Mouse (Mus musculus) forebrain, embryonic 10.5 days (tissue): ENCODE results near the gene Atraid. TPM values are rescaled to one million over a fixed set of nuclear protein-coding genes. Genes with fewer than 3 reads are reported as not detected.

ENCODE experiments used
- DNase-seq: peaks from one replicate; pipeline ENCODE4 v3.0.0-alpha.2; 2017; ENCODE audit warnings: low spot score; ENCODE audit errors: extremely low spot score
- H3K27ac ChIP-seq: fragments of 300-500 bp; sonication (generic); 2 replicates; pipeline ENCODE4 v1.5.1; 2016; ENCODE audit warnings: mild to moderate bottlenecking
- H3K27me3 ChIP-seq: fragments of 300-500 bp; sonication (generic); 2 replicates; pipeline ENCODE4 v1.6.1; 2016; ENCODE audit warnings: mild to moderate bottlenecking; ENCODE audit not compliant: poor library complexity, severe bottlenecking
- H3K36me3 ChIP-seq: fragments of 300-500 bp; sonication (generic); replicated peaks from 2 replicates; pipeline ENCODE4 v1.6.1; 2016; ENCODE audit warnings: mild to moderate bottlenecking, moderate library complexity
- H3K4me1 ChIP-seq: fragments of 300-500 bp; sonication (generic); 2 replicates; pipeline ENCODE4 v1.6.1; 2016
- H3K4me3 ChIP-seq: fragments of 300-500 bp; sonication (generic); 2 replicates; pipeline ENCODE4 v1.5.1; 2016; ENCODE audit warnings: mild to moderate bottlenecking, moderate library complexity
- H3K9me3 ChIP-seq: fragments of 300-500 bp; sonication (generic); 2 replicates; pipeline ENCODE4 v1.6.1; 2016; ENCODE audit warnings: mild to moderate bottlenecking, moderate library complexity
- WGBS: fragments of 180-500 bp; shearing (Covaris S2); methylation state at CpG from one replicate; pipeline ENCODE4 v1.1.7; 2016; 5-methylcytosine and 5-hydroxymethylcytosine counted together
- polyA plus RNA-seq: library from polyadenylated mRNA; unstranded; fragments of >200 nt; fragmentation: Nextera tagmentation; extraction: Ambion mirVana; gene quantifications from 2 replicates; pipeline ENCODE4 v1.2.1, GENCODE M21; 2016

The Atraid gene
- polyA plus RNA-seq, 1 experiment from 2014 or later = 71.5 TPM

- Histone ChIP-seq H3K4me1 (peaks cover 44% of the 10 kb centered on the region), H3K9me3 (no peaks in the 10 kb centered on the region), H3K27me3 (peaks cover 100% of the 10 kb centered on the region), H3K36me3 (no peaks in the 10 kb centered on the region), H3K4me3 (peak overlapping the region; percentile 52), H3K27ac (0 out of 2 replicates have a peak overlapping the region, but pooled peaks have one; percentile 11)
- no peak for DNase-seq
- 2% methylated on average over 45 of the region's 53 CpGs for WGBS
Observed at GRCm38 (mm10) chr5:31092231-31092975, 44.3 kb downstream of the Atraid start.

DNA sequence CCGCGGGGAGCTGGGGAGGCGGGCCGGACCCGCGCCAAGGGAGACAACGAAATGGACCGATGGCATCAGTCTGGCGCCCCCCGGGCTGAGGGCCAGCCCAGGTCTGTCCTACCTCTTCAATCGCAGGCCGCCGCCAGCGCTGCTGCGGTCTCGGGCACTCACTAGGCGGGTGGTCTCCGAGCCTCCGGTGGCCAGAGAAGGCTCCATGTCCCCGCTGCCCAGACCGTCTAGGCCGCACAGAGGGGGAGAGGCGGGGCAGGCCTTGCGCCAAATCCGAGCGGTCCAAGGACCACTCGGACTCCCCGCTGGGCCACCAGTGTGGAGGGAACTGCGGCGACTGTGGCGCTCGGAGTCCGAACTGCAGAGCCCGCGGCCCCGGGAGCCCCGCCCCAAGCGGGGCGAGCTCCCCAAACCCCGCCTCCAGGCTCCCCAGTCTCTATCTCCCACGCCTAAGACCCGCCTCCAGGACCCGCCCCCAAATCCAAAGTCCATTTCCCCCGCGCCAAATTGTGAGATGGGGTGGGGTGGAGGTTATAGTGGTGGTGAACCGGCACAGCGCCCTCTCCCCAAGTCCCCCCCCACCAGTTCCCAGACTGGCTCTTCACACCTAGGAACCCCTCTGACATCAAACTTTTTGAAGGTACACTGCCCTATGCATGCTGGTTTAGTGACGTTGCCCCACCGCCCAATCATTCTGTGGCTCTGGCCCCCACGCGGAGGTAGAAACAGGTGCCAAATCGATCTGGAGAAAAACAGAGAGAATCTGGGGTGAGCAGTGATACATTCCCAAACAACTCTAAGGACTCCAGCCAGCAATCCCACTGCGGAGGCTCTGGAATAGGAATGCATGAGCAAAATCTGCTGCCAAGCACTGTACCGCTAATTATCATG, 45.3 kb downstream of the Atraid start:
- H3K27me3 ChIP-seq = peaks cover 100% of the 10 kb centered on the region
- DNase-seq = no peak
- H3K4me1 ChIP-seq = peaks cover 44% of the 10 kb centered on the region
- H3K27ac ChIP-seq = 0 out of 2 replicates have a peak overlapping the region, but pooled peaks have one; percentile 11
- no peaks in the 10 kb centered on the region for H3K36me3 ChIP-seq
- peak overlapping the region; percentile 52 for H3K4me3 ChIP-seq
- H3K9me3 ChIP-seq = no peaks in the 10 kb centered on the region
- under 1% methylated on average over 54 of the region's 54 CpGs for WGBS

- peak overlapping the region; percentile 52 for H3K4me3 ChIP-seq
- DNase-seq = peak; percentile 49
- 2% methylated on average over 29 of the region's 29 CpGs for WGBS
- H3K27ac ChIP-seq = no peak overlapping the region
- H3K4me1 ChIP-seq = peaks cover 44% of the 10 kb centered on the region
- no peaks in the 10 kb centered on the region for H3K36me3 ChIP-seq
- H3K27me3 ChIP-seq = peaks cover 100% of the 10 kb centered on the region
- no peaks in the 10 kb centered on the region for H3K9me3 ChIP-seq
Observed at GRCm38 (mm10) chr5:31094100-31094798, 46.1 kb downstream of the Atraid start.

GRCm38 (mm10) chr5:31094799-31095691, 46.9 kb downstream of the Atraid start:
- peaks cover 94% of the 10 kb centered on the region for H3K27me3 ChIP-seq
- peaks cover 44% of the 10 kb centered on the region for H3K4me1 ChIP-seq
- H3K4me3 ChIP-seq = peak overlapping the region; percentile 52
- no peaks in the 10 kb centered on the region for H3K36me3 ChIP-seq
- under 1% methylated on average over 59 of the region's 59 CpGs for WGBS
- peak; percentile 46 for DNase-seq
- H3K9me3 ChIP-seq = no peaks in the 10 kb centered on the region
- no peak overlapping the region for H3K27ac ChIP-seq

- WGBS = 26% methylated on average over 11 of the region's 11 CpGs
Observed at GRCm38 (mm10) chr5:31095711-31096480, 47.8 kb downstream of the Atraid start.

More at GRCm38 (mm10) chr5:31095711-31096480, 47.8 kb downstream of the Atraid start:
- H3K4me1 ChIP-seq = peaks cover 44% of the 10 kb centered on the region
- no peaks in the 10 kb centered on the region for H3K36me3 ChIP-seq
- no peaks in the 10 kb centered on the region for H3K9me3 ChIP-seq
- H3K27ac ChIP-seq = no peak overlapping the region
- peak overlapping the region; percentile 52 for H3K4me3 ChIP-seq
- no peak for DNase-seq
- peaks cover 85% of the 10 kb centered on the region for H3K27me3 ChIP-seq

Other genes with a start within 250 kb of the Atraid start
- gene Mapre3, start 233.7 kb upstream of the Atraid start, polyA plus RNA-seq = 15.6 and 16.5 TPM in 2 replicates
- 62.3 and 63.2 TPM in 2 replicates for gene Tmem214, start 180.3 kb upstream of the Atraid start, polyA plus RNA-seq
- gene Agbl5, start 159.6 kb upstream of the Atraid start, polyA plus RNA-seq = 19.9 and 20.1 TPM in 2 replicates
- gene Ost4, start 140.5 kb upstream of the Atraid start, polyA plus RNA-seq = 392 and 397 TPM in 2 replicates
- 78.2 and 78.3 TPM in 2 replicates for gene Emilin1, start 134.9 kb upstream of the Atraid start, polyA plus RNA-seq
- gene Khk, start 126.9 kb upstream of the Atraid start, polyA plus RNA-seq = 7.8 and 8.9 TPM in 2 replicates
- 4.8 and 5.0 TPM in 2 replicates for gene Cgref1, start 102.7 kb upstream of the Atraid start, polyA plus RNA-seq
- gene Preb, start 88.0 kb upstream of the Atraid start, polyA plus RNA-seq = 141 and 142 TPM in 2 replicates
- gene Tcf23, start 79.7 kb upstream of the Atraid start, polyA plus RNA-seq = not detected in 2 replicates
- gene Slc5a6, start 612 bp downstream of the Atraid start, polyA plus RNA-seq = 10.7 and 12.7 TPM in 2 replicates
- 76.4 and 79.3 TPM in 2 replicates for gene Cad, start 6.5 kb downstream of the Atraid start, polyA plus RNA-seq
- gene Dnajc5g, start 58.0 kb downstream of the Atraid start, polyA plus RNA-seq = not detected in 2 replicates
- gene Slc30a3, start 59.9 kb downstream of the Atraid start, polyA plus RNA-seq = 0.32 and 0.39 TPM in 2 replicates
- gene Trim54, start 68.4 kb downstream of the Atraid start, polyA plus RNA-seq = 0.11 TPM in 1 of 2 replicates, not detected in the other
- gene Ucn, start 90.5 kb downstream of the Atraid start, polyA plus RNA-seq = not detected in 2 replicates
- 60.4 and 63.8 TPM in 2 replicates for gene Mpv17, start 105.9 kb downstream of the Atraid start, polyA plus RNA-seq
- gene Gm29609, start 131.6 kb downstream of the Atraid start, polyA plus RNA-seq = 1.4 and 1.6 TPM in 2 replicates
- 132 and 136 TPM in 2 replicates for gene Gtf3c2, start 131.8 kb downstream of the Atraid start, polyA plus RNA-seq
- 132 and 133 TPM in 2 replicates for gene Snx17, start 144.9 kb downstream of the Atraid start, polyA plus RNA-seq
- gene Eif2b4, start 145.1 kb downstream of the Atraid start, polyA plus RNA-seq = 85.4 and 91.7 TPM in 2 replicates
- 8.5 and 9.0 TPM in 2 replicates for gene Zfp513, start 154.0 kb downstream of the Atraid start, polyA plus RNA-seq
- 218 TPM in 2 replicates for gene Ppm1g, start 172.4 kb downstream of the Atraid start, polyA plus RNA-seq
- 136 and 143 TPM in 2 replicates for gene Nrbp1, start 192.6 kb downstream of the Atraid start, polyA plus RNA-seq
- 0.29 and 0.31 TPM in 2 replicates for gene Gm9970, start 192.9 kb downstream of the Atraid start, polyA plus RNA-seq
- gene Krtcap3, start 203.4 kb downstream of the Atraid start, polyA plus RNA-seq = 5.9 and 8.6 TPM in 2 replicates
- 37.1 and 37.2 TPM in 2 replicates for gene Ift172, start 242.8 kb downstream of the Atraid start, polyA plus RNA-seq
- gene Fndc4, start 247.8 kb downstream of the Atraid start, polyA plus RNA-seq = 46.6 and 48.7 TPM in 2 replicates
- 0.30 and 0.37 TPM in 2 replicates for gene Gckr, start 249.1 kb downstream of the Atraid start, polyA plus RNA-seq